Mouse (Mus musculus): ENCODE measurements at regions not wholly inside any gene's neighbourhood (a gene's known extent, or its start where the extent isn't known, plus 50 kb on each side); places are given as distances from the start of the nearest gene placed in this dataset.

DNA sequence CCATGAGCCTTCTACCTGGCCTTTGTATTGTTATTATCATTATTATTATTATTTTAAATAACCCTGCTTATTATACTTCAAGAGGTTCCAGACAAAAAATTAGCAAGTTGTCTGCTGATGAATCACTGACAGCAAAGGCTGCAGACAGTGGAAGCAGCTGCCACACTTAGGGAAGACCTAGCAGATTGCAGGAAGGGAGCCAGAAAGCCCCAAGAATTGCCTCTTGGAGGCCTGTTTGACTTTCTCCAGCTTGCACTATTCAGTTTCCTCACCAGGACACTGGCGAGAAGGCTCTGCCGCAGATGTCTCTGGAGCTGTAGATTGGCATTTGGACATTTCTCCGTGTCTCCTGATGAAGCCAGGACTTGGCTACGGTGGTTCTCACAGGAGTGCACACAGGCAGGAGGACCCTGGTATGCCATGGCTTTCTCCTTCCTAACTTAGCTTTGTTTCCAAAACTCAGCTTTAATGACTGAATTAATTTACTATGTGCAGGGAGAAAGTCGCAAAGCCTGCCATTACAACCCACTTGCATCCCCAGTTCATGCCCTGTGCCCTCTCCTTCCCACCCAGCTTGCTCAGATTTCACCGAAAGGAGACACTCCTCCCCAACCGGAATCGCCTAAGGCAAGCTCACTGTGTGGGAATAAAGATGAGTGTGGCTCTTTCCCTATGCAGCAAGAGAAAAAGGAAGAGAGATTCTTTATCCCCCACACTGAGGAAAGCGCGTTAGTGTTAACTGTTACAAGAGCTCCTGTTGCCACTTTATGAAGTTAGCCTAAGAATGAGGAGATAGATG is 193.3 kb upstream of the Trib2 start:
- DNase-seq, result no peak

DNA sequence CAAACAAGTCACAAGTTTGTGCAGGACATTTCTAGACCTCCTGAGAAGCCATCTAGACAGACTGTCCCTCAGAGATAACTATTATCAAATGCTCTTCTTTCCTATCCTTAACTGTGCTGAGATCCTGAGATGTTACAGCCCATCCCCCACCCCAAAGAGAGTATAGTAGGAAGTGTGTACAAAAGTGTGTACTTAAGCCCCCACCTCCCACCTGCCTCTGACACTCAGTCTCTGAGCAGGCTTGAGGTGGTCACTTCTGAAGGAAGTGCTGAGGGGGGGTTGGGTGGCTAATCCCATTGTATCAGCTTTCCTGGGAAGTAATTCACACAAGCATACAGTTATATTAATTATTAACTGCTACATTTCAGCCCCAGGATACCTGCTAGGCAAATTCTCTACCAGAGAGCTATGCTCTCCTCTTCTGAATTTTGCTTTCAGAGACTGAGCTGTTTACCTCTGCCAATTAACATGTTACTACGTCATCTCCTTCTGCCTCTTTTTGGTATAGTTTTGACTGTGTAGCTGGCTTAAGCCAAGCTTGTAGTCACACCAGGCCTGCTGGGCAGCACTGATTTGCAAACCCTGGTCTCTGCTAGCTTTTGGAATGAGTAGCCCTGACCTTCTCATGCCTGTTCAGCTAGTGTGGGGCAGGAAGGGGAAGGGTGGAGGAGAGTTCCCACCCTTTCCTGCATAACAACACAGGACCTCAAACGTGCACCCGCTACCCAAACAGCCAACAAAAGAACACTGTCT is 192.2 kb upstream of the Trib2 start:
- peak; percentile 56 for DNase-seq

DNA sequence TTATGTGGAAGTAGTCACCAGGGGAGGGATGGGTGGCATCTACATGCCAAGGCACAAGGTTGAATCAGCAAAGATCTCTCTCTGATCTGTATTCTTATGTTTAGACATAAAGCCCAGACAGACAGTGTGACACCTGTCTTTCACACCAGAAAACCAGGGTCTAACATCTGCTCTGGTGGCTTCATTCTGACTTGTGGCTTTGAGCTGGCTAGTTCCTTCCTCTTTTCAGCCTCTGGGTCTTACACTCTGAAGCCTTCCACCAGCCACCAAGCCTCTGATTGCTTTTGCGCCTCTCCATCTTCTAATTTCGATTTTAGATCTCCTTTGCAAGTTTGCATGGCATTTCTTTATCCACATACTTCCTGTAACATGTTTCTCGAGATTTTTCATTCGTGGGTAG is 191.5 kb upstream of the Trib2 start:
- peak; percentile 41 for DNase-seq

DNA sequence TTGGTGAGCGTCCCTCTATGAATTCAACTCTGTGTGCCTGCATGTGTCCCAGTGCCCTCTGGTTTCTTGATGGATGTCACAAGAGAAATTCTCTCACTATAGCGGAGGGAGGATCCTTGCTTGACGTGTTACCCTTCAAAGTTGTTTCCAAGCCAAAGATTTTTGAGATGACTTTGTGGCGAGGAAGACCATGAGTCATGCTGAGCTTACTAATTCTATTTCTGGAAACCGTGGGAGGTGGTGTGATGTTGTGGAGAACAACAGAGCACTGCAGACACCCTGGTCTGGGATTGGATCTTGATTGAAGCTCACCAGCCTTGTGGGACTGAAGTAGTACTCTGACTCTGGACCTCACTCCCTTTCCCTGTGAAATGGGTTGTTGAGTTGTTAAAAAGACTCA is 190.0 kb upstream of the Trib2 start:
- DNase-seq, result no peak

DNA sequence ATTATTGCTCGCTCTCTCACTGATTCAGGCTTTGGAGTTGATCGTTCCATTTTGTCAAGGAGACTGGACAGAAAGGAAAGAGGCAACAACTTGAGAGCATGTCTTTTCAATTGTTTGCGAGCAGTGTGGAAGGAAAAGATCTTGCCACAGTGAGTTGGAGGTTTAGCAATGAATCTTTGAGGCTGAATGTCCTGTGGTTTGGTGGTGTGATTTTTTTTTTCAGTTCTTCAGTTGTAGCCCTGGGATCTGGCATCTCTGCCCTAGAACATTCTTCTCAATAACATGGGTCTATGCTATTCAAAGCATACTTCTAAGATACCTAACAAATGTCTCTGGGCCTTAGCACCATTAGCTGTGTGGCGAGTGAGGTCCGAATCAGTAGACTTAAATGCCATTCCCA is 189.6 kb upstream of the Trib2 start:
- DNase-seq, result no peak

DNA sequence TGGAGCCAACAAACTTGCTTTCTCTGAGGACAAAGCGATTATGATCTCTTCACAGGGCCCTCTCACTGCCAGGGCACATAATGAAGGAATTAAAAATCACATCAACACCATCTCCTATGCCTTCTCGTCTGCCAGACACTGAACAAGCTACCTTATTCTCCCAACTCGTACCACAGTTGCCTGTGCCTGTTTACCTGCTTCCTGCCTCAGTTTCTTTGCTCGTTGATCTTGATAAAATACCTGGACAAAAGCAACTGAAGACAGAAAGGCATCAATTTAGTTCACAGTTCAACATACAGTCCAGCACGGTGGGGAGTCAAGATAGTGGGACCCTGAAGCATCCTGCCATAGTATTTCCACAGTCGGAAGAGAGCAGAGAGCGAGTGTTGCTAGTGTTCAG is 185.1 kb upstream of the Trib2 start:
- DNase-seq, result no peak

DNA sequence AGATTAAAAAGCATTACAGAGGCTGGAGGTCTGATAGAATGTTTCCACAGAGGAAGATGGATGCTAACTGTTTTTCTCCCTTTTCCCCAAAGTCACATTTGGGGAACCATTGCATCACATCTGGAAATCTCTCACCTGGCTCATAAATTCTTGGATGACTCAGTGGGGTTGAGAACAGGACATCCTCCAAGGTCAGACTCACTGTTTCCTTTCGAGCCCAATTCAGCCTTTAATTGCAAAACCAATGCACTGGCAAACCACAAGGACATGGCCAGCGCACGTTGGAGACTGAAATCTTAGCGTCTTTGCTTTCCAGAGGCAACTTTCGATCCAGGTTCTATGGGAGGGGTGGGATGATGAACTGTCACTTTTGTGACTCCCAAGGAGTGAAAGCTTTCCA is 184.5 kb upstream of the Trib2 start:
- no peak for DNase-seq

DNA sequence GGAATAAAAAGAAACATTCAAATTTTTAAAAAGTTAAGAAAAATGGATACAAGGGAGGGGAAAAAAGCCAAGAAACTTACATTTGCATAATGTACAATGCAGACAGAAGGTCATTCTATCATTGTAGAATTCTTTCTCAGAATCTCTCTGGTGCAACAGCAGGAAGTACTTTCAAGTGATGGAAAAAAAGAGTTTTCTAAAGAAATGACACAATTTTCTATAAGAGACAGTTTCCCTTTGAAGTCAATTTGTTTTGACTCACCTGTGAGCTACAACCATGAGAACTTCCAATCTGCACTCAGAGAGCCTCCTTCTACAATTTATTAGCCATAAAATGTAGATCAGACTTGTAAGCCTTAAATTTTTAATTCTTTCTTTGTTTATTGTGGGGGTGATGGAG is 181.6 kb upstream of the Trib2 start:
- DNase-seq, result no peak

DNA sequence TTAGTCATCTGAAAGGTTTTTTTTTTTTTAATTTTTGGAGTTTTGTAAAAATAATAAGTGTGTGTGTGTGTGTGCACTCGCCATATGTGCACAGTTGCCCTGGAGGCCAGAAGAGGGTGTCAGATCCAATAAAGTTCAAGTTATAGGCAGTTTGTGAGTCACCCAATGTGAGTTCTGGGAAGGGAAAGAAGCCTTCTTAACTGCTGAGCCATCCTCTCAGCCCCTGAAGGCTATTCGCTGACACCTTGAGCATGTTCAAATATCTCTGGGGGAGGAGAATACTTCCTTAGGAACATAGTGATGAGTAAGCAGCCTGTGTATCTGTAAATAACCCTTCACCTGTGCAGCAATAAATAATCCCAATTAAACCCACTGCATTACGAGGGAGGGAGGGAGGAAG is 177.1 kb upstream of the Trib2 start:
- no peak for DNase-seq

DNA sequence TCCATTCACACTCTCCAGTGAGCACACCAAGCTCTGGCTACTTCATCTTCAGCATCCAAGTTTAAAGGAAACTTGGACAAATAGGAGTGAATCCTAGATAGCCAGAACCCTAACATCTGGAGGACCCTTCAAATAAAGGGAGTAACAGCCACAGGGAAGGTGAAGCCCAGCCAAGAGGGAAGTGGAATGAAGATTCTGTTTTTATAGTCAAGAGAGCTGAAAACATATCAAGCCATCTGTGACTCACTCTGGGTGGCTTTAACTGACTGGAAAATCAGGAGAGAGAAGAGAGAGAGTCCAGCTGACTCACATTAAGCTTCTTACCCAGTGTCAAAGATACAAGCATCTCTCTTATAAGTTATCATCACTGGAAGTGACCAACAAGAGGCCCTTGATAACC is 169.6 kb upstream of the Trib2 start:
- no peak for DNase-seq

DNA sequence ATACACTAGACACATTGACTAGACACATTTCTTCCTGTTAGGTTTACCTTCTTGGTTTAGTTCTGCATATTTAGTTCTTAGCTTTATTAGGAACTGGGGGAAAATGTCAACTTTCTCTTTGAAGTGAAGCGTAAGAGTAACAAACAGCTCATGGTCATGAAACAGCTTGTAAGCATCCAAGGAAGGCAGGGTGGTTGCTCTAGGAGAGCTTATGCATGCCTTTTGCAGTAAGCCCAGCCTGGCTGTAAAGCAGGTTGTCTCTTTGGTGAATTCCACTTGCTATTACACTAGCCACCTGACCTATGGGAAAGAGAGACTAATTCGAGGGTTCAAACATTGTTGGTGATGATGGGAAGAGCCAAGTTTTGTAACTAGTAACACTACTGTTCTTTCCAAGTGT is 168.9 kb upstream of the Trib2 start:
- no peak for DNase-seq

DNA sequence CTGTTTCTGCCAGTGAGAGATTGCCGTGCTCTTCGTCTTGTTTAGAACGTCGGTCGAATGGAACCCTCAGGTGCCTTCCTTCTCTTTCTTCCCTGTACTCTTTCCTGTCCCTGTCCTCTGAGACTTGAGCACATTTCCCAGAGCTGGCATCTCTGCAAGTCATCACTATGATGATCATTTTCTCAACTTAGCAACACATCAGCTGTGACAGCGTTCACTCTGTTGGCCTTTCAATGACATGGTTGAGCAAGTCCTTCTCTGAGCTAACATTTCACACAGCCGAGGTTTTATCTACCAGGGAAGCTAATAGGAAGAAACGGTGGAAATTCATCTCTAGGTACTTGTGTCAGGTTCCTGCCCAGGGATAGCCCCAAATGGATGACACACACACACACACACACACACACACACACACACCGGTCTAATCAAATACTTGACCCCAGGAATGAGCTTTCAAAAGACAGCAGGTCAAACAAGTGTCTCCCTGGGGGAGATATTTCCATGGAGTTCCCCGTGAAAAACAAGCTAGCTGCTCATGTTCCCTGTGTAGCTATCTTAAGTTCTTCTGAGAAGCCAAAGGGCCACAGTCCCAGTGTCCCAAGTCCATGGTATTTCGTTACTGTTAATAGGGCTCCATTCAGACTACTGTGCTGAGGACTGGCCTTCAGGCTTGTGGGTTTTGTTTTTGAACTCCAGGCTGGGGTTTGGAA is 167.0 kb upstream of the Trib2 start:
- DNase-seq, result no peak

DNA sequence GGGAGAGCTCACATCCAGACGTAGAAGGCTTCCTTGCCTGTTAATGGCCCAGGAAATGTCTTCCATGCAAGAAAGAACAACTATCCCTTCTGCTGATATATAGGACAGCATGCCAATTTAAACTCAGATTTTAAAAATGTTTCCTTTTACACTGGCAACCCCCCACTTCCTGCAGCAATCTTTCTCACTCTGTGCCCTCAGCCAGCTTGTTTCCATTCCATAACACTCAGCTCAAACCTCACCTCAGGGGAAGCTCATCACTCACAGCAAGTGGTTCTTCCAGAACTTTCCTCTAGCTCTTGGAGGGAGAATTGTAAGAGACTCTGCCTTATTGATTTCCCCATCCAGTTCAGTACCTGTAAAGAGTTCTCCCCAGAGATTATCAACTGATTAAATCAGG is 165.0 kb upstream of the Trib2 start:
- peak; percentile 38 for DNase-seq

DNA sequence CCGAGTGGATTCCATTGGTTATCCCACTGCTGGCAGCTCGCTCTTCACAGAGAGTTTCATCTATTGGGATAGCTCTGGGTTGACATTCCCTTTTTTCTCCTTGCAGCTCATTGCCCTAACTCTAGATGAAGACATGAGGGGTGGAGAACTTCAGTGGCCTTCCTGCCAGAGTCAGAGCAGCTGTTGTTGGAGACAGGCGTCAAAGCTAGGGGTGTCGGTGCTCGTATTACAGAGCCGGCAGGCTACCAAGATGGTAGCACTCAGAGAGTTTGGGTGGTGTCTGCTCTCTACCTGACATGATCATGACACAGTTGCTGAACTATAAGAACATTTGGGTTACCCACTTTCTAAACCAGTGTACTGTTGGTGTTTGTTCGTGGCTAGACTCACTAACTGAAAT is 162.5 kb upstream of the Trib2 start:
- no peak for DNase-seq

DNA sequence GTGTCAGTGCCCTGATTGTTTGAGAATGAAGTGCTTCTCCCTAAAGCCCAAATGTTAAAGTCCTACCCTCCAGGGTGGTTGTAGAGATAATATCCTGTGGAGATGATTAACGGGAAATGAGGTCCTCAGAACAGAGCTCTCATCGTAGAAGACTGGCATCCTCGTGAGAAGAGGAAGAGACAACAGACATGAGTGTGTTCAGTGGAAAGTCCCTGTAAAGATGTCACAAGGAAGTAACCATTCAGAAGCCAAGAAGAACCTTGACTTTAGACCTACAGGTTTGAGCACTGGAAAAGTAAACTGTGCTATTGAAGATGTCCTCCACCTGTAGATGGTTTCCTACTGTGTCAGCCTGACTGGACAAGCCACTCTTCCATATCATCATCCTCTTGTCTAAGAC is 155.1 kb upstream of the Trib2 start:
- no peak for DNase-seq

DNA sequence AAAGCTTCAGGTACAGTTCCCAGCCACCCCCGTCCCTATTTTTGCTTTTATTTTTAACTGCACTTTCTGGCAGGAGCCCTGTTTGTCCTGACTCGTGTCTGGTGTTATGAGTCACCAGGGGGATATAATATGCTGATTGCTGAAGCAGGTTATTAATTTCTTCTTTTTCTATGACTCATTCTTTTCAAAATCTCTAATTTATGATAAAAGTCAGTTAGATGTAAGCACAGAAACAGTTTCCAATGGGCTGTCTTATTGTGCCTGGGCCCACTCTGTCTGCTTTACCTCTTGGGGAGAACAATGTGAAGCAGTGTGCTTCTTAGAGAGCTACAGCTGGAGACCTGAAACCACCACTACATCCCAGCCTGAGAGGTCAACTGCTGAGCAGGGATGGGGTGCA is 153.5 kb upstream of the Trib2 start:
- no peak for DNase-seq

DNA sequence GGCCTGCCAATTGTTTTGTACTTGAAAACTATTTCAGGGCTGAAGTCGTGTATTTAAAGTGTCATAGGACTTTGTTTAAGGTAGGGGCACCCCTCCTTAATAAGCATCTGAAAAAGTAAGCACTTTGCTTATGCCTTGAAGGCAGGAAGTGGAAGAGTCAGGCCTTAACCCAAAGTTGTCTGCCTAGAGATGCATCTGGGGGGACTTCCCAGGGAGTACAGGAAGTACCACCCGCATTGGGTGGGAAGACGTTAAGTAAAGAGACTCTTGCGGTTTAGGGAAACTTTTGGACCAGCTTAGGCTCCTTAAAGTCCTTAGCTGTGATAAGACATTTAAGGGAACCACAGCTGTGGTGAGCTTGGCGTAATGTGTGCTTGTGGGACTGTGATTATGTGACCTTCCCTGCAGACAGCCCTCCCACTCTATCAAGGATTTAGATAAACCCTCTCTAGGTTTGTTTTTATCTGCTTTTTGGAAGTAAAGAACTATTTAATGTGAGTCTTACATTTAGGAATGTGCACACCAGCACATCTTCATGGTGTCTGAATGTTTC is 150.9 kb upstream of the Trib2 start:
- peak; percentile 23 for DNase-seq

DNA sequence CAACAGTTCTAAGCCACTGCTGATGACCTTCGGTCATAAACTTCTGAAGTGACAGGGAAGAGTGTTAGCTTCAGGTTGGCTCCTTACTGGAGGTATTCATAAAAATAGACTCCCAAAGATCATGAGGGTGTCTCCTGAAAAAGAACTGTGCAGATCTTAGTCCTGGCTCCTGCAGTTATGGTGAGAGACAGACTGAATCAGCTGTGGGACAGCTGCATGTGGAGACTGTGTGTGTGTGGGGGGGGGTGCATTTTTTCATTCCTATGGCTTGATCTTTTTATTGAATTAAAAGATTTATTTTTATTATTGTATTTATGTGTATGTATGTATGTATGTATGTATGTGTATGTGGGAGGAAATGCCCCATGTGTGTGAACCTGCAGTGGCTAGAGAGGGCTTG is 149.9 kb upstream of the Trib2 start:
- DNase-seq, result no peak

DNA sequence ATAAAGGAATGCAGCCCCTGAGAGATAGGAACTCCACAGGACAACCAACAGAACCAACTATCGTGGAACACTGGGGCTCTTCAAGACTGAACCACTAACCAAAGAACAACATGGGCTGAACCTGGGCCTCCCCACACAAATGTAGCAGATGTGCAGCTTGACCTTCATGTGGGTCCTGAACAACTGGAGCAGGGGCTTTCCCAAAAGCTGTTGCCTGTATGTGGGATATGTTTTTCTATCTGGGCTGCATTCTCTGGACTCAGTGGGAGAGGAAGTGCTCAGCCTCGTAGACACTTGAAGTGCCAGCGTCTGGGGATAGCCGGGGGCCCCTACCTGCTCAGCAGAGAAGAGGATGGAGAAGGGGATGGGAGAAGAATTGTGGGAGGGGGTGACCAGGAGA is 149.2 kb upstream of the Trib2 start:
- no peak for DNase-seq

DNA sequence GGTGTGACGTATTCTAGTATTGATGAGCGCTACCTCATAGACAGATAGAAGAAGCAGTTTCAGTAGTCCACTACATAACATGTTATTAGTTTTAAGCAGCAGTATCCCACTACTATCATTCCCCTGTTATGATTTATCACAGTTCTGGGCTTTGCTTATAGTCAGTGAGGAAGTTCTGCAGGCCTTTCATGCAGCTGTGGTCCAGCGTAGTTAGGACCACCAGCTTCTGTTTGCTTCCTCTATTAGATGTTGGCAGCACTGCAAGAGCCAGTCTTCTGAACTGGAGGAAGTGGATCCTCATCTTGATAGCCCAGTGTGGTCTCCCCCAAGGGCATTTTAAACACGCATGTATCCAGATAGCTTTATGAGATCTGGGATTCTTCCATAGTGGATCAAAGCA is 147.4 kb upstream of the Trib2 start:
- no peak for DNase-seq

DNA sequence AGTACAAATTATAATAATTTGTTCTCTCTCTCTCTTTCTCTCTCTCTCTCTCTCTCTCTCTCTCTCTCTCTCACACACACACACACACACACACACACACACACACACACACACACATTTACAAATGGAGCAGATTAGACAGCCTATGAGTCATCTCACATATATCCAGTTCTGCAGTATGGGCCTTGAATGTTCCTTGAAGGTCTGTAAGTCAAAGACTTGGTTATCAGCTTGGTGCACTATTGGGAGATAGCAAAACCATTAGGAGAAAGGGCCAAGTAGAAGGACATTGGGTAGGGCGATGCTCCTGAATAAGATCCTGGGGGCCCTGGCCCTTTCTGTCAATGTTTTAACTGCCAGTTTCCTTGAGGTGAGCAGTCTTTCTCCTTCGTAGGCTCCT is 145.1 kb upstream of the Trib2 start:
- DNase-seq, result peak; percentile 6

DNA sequence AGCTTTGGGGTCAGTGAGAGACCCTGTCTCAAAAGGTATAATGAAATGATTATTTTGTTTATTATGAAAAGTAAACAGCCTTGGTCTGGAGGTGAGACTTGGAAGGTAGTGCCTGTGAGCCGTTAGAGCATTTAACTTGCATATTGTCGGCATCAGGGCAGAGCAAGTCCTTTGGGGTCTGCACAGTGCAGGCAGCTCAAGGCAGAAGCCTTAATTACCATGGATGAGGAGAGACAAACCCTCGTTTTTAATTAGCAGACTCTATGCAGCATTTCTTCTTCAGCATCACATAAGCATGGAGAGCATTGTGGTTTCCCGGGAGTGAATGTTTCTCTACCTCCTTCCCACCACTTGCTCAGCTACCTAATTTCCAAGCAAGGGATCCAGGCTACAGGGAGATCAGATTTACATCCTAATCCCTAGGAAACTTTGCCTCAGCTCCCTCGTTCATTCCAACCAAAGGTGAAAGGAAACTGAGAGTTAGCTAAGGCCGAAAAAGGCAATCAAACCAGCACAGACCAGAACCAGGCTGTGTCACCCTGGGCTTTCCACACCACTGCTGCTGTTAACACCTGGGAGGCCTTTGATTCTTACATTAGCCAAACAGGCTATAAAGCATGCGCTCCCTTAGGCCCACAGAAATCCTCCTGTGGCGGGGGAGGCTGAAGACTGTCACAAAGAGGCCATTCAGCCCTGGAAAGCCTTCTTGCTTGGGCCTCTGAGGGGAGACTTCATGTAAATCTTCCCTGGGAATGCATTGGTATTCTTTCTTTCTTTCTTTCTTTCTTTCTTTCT is 120.9 kb upstream of the Trib2 start:
- no peak for DNase-seq

DNA sequence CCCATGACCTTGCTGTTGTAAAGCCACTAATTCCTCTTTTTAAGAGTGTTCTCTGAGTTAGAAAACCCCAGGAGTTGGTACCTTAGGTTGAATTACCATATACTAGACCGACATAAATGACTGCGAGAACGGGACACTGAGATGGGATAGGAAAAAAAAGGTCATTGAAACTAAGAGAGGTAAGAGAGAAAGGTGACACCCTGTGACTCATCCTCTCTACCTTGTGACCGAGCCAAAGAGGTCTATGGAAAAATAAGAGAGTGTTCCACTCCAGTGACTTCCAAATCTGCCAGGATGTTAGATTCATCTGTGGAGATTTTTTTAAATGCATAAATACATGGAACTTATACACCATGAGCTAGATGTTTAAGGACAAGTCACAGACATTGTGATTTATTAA is 115.3 kb upstream of the Trib2 start:
- no peak for DNase-seq

Measured in thymus, postnatal 4 days (tissue).